Mouse (Mus musculus): ENCODE measurements around the gene Pcp4l1.
"Not testable (repeated sequence)": the region's sequence is repeated elsewhere in the genome, so short reads cannot be mapped to it uniquely, and the experiment has no call there.

Pcp4l1 gene

DNA sequence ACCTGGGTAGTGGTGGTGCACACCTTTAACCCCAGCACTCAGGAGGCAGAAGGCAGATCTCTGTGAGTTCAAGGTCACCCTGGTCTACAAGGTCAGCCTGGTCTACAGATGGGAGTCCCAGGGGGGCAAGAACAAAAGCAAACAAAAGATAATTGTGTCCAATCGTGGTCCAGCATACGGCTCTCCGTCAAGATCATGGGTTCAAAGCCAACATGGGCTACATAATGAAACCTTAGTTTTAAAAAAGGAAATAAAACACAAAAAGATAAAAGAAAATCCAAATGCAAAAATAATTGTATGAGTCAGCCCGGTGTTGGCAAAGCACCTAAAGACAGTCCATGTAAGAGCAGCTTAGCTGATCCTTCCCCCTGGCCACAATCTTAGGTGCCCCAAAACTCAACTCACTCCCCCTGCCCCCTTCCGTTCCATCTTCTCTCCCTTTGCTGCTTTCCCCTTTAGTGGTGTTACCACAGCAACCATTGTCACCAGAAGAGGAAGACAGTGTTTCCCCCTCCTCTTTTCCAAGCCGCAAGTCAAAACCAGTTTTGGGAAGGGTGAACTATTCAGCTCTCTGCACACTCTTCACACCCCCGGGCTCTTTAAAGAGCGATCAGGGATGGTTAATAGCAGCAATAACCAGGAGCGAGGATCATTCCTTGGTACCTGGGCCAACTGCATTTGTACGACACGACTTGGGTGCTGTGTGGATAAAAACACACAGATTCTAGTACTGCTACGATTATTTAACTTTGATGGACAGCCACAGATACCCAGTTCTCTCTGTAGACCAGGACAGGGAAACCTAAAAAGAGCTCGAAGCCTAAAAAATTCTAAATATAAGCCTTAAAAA, 8.0 kb downstream of the Pcp4l1 start:
- DNase-seq (ENCODE audit: low spot score in 2 of 2): peak; percentile 29 to 32

DNA sequence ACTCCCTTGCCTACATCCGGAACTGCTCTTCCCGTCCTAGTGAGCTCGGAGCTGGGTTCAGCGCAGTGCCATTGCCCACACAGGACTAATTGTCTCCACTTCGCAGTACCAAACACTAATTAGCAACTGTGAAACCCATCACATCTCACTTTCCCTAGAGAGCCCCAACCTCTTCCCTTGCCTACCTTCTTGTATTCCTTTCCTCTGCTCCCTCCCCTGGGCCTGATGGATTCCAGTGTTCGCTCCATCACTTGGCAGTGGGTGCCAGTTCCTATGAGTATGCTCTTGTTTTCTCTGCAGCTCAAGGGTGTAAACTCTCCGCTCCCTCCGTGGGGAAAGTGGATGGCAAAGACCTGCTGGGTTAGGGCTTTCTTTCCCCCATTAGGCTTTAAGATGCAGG, 10.4 kb downstream of the Pcp4l1 start:
- no peak for DNase-seq (ENCODE audit: low spot score in 2 of 2)

DNA sequence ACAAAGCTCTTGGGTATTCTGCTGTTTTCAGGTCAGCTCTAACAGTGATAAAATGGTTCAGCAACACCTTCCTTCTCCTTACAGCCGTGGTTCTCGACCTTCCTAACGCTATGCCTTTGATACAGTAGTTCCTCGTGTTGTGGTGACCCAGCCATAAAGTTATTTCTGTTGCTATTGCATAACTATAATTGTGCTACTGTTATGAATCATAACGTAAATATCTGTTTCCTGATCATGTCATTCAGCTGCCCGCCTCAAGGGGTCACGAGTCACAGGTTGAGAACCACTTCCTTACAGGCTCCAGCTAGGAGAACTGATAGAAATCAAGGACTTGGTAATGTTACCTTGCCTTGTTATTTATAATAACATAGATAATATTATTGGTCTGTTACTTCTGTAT, 11.8 kb downstream of the Pcp4l1 start:
- DNase-seq (ENCODE audit: low spot score in 2 of 2): no peak

DNA sequence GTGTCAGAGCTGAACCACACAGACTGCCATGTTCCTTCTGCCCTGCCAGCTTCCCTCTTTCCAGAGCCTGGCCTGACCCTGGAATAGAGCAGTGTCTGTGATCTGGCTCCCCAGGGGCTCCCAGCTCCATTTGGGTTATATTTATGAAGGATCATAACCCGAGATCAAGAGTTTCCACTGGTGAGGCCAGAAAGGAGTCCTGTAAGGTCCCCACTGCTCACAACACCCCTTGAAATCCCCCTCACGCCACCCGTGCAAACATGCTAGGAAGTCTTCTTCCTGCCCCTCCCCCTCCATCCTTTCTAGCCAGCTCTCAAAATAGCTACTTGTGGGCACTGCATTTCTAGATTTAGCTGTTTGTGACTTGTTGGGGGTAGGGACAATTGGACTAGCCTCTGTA, 12.4 kb downstream of the Pcp4l1 start:
- DNase-seq (ENCODE audit: low spot score in 2 of 2): peak; percentile 33 to 40

DNA sequence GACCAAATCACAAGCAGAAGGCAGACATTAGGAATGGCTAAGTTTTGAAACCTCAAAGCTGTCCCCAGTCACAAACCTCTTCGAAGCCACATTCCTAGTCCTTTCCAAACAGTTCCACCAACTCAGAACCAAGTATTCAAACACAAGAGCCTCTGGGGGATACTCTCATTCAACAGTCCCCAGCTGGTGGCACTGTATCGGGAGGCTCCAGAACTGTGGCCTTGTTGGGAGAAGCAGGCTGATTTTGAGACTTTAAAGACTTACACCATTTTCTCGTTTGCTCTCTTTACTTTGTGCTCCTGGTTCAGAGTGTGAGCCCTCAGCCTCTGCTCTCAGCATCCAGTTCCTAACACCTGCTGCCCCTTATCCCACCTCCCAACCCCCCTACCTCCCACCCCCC, 13.0 kb downstream of the Pcp4l1 start:
- no peak for DNase-seq (ENCODE audit: low spot score in 2 of 2)

DNA sequence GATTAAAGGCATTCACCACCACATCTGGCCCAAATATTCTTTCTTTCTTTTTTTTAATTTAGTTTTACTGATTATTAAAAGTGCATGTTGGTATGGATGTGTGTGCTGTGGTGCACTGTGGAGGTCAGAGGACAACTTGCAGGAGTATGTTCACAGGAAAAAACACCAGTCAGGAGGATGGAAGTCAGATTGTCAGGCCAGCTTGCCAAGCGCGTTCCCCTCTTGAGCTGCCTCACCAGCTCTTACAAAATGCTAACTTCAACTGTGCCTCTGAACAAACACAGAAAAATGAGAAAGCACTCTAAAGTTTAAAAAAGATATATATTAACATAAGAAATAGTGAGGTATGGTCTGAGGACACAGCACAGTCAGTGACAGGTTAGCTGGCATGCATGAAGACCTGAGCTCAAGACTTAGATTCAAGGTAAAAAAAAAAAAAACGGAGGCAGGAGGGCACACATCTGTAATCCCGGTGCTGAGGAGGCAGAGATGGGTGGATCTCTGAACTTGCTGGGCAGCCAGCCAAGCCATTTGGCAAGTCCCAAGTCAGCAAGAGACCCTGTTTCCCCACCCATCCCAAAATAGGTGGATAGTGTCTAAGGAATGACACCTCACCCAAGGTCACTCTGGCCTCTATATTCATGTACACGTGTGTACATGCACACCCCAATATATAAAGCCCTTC, 16.4 kb downstream of the Pcp4l1 start:
- DNase-seq (ENCODE audit: low spot score in 2 of 2): no peak

DNA sequence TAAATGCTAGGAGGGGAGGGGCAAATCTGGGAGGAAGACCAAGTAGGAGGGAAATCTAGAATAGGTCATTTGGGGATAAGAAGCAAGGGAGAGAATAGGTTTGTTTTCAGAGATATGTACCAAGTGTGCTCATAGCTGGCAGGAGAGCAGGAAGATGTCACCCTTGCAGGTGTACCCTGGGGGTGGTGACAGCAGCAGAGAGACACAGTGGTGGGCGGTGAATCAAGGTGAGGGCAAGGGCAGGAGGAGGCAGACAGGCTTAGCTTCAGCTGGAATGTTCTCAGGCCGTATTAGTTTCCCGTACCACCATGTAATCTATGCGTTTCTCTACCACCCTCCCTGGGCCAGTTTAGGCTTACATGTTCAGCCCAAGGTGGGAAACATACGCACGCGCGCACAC, 23.3 kb downstream of the Pcp4l1 start:
- no peak for DNase-seq (ENCODE audit: low spot score in 2 of 2)

DNA sequence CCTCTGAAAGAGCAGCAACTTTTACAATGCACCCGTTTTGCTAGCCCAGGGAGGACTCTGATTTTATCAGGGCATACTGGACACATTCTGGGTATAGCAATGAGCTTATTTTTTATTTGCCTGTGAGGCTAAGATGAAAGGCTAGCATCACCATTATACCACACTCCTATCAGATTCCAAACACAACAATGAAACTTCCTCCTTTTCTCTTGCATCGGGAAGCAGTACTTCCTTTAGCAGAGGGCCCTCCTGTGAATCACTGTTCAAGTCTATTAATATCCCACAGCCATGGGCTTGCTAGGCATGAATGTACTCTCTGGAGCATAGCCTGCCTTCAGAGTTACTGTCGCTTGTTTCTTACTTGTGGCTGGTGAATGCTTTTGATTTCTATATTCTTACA, 24.9 kb downstream of the Pcp4l1 start:
- no peak for DNase-seq (ENCODE audit: low spot score in 2 of 2)

DNA sequence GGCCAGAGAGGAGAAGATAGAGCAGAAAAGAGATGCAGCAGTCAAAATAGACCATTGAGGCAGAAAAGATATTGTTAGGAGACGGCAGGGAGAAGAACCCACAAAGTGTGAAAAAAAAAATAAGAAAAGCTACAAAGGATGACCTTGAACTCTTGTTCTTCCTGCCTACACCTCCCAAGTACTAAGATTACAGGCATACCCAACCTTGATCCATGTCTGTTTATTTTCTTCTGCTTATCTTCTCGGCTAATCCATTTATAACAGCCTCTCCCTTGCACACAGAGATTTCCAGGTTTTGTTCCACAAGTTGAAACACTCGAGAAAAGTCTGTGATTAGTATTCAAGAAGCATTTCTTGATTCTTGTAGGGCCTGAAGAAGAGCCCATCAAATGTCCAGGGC, 26.2 kb downstream of the Pcp4l1 start:
- no peak for DNase-seq (ENCODE audit: low spot score in 2 of 2)

DNA sequence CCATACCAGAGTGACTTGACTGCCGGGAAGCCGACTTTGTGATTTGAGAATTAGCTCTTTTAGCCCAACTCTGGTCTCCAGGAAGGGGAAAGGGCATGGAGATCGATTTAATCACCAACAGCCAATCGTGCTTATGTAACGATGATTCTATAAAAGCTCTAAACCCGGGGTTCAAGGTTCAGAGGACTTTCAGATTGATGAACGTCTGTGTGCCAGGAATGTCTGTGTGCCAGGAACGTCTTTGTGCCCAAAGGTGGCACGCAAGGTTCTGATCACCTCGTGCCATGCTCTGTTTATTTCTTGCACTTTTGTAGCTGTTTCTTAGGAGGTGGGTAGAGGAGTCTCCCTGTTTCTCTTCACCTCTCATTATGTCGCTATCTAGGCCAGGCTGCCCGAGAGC, 27.2 kb downstream of the Pcp4l1 start:
- no peak for DNase-seq (ENCODE audit: low spot score in 2 of 2)

DNA sequence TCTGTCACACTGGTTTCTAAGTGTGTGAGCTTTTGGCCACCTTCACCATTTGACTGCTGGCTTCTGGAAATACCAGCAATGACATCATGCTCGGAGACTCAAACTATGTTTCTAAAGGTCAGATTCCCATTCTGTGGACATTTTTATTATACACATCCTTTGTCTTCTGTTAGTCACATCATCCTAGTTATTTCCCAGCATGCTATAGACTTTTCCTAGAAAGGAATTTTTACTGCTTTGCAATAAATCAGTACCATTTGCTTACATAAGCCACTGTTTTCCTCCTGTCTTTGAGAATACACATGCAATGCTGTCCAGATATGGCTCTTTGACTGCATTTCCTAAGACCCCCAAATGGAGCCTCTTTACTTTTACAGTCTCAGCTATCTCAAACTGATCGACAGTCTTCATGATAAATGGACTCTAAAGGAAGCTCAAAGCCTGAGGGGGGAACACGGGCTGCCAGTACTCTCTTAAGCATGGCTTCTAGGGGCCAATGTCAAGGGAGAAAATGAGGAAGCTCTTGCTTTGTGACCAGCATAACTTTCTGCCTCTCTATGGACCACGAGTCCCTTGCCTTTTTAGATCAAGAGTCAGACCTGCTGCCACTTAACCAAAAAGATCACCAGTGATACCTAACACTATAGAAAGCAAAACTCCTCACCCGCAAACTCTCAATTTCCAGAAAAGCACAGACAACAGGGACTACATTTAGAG, 30.3 kb downstream of the Pcp4l1 start:
- no peak for DNase-seq (ENCODE audit: low spot score in 2 of 2)

DNA sequence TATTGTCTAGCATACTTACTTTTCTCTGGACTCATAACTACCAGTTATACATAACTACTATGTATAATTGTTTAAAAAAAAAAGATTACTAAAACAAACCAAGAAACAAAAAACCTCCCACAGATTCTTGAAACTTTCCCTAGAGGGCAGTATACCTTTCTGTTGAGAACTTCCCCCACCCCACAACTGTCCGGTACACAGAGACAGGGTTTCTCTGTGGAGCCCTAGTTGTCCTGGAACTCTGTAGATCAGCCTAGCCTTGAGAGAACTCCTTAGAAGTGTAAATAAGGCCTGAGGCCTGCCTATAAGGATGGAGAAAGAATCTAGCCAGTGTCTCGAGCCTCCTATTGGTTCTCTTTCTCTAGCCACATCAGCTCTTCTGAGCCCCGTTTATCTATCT, 31.8 kb downstream of the Pcp4l1 start:
- no peak for DNase-seq (ENCODE audit: low spot score in 2 of 2)

DNA sequence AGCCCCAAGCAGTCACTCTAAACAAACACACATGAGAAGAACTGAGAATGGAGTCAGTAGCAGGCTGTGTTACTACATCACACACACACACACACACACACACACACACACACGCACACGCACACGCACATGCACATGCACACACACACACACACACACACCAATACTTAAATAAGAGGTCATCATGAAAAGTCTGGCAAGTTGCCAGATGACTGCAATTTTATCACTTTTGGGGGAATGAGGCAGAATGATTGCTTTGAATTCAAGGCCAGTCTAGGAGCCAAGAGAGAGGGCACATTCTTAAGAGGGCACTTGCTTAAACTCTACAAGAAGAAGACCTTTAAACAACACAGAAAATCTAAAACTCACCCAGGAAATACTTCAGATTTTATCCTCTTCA, 33.5 kb downstream of the Pcp4l1 start:
- no peak for DNase-seq (ENCODE audit: low spot score in 2 of 2)

DNA sequence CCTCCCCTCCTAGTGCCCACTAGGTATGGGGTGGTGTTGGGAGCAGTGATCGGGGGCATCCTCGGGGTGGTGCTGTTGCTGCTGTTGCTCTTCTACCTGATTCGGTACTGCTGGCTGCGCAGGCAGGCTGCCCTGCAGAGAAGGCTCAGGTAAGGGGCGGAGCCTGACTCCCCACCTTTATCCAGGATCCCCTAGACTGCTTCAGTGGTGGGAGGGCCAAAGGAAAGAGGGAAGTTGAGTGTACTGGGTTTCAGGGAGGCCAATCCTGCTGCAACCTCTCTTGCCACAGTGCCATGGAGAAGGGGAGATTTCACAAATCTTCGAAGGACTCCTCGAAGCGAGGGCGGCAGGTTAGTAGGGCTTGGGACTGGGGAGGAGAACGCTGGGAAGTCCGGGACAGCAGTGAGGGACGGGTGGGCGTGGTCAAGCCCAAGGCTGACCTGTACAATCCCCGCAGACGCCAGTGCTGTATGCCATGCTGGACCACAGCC, 36.5 kb downstream of the Pcp4l1 start:
- no peak for DNase-seq (ENCODE audit: low spot score in 2 of 2)

DNA sequence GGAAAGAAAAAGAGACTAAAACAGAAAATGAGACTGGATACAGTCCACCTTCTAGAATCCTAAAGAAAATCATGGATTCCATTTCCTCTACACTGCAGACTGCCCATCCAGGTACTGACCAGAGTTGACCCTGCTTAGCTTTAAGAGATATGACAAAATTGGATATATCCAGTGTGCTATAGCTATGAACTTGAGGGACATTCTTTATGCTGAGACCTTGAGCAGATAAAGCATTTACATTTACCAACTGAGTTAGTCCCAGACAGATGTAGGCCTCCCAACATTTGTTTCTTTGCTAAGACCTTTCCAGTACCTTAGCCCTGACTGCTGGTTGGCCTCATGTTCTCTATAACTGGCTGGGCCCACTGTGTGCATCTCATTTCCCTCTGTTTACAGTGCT, 38.1 kb downstream of the Pcp4l1 start:
- no peak for DNase-seq (ENCODE audit: low spot score in 2 of 2)

DNA sequence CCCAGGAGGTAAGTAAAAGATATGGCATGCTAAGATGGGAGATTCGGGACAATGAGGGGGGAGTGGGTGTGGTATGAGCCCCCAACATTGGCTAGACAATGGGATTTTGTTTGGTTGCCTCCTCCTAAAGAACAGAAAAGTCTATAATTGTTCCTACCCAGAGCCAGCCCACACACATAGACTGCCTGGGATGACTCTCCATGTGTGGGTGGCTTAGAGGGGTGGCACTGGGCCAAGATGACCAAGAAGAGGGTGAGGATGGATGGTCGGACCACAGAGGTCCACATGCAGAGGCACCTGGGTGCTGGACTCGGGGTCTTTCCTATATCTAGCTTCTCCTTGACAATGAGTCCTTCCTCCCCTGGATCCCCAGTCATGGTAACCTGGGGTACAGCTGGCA, 39.4 kb downstream of the Pcp4l1 start:
- no peak for DNase-seq (ENCODE audit: low spot score in 2 of 2)

DNA sequence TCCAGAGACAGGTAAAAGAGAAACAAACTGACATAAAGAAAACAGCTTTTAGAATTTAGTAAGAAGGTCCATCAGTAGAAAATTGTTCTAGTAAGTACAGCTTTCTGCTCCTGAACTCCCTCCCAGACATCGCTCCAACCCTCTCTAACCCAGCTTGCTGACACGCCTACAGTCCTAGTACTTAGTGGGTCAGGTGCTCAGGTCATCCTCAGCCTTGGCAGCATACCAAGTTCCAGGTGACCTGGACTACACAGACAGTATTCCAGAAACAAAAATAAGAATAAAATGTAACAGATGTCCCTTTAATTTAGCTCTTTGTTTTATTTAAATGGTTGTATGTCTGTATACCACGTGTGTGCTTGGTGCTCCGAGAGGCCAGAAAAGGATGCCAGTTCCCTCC, 44.1 kb downstream of the Pcp4l1 start:
- DNase-seq (ENCODE audit: low spot score in 2 of 2): peak in 1 of 2 experiments; percentile 34

DNA sequence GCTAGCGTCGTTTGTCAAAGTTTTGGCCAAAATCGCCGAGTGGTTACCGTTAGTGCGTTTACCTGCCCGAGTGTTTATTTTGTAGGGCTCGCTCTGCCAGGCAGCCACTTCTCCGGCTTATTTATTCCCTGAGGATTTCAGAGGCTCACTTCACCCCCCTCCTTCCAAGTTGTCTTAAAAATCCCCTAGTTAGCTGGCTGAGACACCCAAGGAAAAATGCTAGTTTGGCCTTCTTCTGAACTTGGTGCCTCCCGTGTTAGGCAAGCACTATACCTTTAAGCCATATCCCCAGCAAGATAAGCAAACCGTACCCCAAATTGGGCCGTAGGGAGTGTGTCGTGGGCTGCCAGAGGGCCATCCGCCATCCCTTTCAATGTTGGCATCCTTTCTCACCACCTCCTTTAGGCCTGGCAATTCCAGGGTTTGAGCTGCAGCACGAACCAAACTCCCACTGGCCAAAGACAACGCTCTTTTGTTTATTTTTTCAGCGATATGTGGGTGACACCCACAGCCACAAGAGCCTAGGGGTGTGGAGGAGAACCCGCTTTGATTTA, 45.2 kb downstream of the Pcp4l1 start:
- peak in 1 of 2 experiments; percentile 39 for DNase-seq (ENCODE audit: low spot score in 2 of 2)

DNA sequence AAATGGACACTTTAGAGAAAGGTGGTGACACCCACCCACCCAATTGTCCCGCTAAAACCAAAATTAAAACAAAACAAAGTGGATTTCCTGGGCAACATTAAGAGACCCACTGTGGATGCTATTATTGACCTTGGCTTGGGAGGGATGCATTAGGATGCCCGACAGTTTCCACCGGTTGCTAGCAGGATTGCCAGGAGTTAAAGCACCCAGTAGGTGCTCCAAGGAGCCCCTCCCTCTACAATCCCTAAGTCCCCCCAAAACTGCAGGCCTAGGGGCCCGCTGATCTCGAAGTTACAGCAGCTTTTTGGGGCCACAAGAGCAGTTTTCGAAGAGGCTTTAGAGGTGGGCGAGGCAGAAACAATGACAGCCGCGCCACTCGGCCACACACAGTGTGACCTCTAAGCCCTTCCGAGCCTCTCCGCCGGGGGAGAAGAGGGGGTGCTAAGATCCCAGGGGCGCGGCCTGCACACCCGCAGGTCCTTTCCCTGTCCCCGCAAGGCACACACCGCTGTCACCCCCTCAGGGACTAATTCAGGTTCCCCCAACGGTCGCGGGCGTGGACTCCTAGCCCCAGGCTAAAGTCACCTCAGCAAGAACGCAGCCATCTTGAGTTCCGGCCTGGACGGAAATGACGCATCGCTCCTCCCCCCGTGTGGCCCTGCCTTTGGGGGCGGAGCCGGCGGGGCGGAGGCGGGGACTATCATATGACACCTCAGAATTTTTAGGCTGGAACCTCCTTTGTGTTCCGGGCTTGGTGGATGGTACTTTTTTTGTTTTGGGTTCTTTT, 45.9 kb downstream of the Pcp4l1 start, which contains the start of the genes Sdhc and Mpz:
Gene Sdhc, minus strand, starts transcription at position 630 of the 787 bp plus-strand sequence.
Gene Mpz, plus strand, starts transcription at position 738 of the 787 bp plus-strand sequence.
- peak; percentile 96 for DNase-seq (ENCODE audit: low spot score in 2 of 2)

DNA sequence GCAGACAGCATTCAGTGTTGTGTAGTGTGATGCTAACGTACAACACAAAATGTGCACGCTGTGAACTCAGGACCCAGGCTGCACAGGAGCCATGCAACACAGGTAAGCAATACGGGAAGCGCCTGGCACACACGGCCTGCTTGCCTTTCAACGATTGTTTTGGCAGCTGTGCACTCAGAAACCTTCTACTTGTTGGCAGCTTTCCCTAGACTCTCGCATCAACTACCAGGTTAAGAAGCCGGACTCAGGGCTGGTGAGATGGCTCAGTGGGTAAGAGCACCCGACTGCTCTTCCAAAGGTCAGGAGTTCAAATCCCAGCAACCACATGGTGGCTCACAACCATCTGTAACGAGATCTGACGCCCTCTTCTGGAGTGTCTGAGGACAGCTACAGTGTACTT, 53.1 kb downstream of the Pcp4l1 start:
- not testable (repeated sequence) for DNase-seq (ENCODE audit: low spot score in 2 of 2)

DNA sequence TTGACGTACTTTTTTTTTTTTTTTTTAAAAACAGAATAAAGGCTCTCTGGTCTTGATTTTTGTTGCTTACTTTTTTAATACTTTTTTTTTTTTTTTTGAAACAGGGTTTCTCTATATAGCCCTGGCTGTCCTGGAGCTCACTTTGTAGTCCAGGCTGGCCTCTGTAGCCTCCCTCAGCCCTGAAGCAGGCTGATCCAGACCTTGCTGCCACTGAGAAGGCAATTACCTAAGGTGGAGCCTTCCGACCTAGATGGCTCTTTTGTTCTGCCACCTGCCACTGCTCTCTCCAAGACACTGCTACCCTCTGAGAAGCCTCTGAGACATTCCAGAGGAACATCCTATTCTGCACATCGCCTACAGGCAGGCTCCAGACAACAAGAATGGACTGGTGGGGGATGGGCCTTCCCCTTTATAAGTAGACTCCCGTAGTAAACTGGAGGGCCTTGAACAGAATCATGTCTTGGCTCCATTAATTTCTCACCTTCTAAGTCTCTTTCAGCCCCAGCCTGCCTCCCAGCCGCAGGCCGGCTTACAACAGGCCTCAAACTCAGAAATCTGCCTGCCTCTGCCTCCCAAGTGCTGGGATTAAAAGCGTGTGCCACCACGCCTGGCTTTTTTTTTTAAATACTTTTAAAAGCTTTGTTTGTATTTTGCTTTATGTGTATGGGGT, 58.4 kb downstream of the Pcp4l1 start:
- not testable (repeated sequence) for DNase-seq (ENCODE audit: low spot score in 2 of 2)

Data from right cerebral cortex, postnatal 10 days (tissue).